Mouse (Mus musculus): Measurements from ENCODE around the gene Elf2. TPM values are rescaled to one million over a fixed set of nuclear protein-coding genes. Genes with fewer than 3 reads are reported as not detected.
A peak's percentile ranks its signal among the peaks of the same experiment; 100 is the strongest.
"Not testable (repeated sequence)": the region's sequence is repeated elsewhere in the genome, so short reads cannot be mapped to it uniquely, and the experiment has no call there.

Gene Elf2
- total RNA-seq, 2 experiments from 2014 or later = 79.8 to 85.1 TPM

DNA sequence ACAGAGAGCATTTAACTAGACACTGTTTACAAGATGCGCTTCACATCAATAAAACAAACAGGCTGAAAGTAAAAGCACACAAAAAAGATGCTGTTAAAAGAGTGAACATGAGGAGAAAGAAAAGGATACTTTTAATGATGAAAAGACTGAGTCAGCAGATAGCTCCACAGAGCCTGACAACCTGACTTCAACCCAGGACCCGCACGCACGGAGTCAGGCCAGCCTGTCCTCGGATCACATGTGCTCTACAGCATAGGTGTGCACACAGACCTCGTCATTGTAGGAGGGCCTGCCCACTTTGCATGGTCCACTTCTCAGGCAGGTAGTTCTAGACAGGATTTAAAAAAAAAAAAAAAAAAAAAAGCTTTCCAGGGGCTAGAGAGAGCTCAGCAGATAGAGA is 6.5 kb downstream of the Elf2 start:
- intact Hi-C loops (cut with DNase I) = no loop called here
- DNase-seq = no peak

DNA sequence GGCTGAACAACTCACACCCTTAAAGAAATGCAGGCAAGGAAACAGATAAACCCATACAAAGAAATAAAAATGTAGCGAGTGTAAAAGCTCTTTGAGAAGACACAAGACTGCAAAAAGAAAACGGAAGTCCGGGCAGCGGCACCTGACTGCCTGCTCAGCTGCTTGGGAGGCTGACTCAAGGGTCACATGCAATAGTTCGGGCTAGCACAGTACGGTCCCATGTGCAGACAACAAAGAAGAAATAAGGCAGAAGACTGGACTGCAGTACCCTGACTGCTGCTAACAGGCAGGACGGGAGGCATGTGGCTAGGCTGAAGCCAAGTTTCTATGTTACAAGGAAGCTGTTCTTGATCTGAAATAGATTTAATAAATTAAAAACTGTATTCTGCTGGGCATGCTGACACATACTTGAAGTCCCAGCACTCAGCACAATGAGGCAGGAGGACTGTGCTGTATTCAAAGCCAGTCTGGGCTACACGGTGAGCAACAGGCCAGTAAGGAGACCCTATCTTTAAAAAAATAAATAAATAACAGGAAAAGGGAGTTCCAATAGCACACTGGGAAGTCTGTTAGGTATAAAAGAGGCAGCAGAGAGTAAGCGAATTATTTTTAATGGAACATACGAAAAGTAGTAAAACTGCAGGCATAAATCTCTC is 7.1 kb downstream of the Elf2 start:
- peak; percentile 51 to 64 for DNase-seq
- intact Hi-C loops (cut with DNase I) = no loop called here

DNA sequence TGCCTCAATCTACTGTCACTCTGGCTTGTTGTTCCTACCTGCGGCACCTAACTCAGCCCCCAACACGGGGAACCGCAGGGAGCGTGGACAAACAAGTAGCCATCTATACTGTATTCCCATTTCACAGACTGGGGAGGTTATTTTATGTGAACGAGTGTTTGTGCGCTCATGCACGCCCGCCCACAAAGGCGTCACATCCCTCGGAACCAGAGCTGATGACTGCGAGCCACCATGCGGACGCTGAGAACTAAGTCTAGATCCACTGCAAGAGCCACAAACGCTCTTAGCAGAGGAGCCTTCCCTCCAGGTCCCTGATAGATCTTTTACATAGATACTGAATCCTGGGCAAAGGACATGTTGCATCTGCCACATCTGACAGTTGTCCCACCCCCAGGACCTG is 10.4 kb downstream of the Elf2 start:
- intact Hi-C loops (cut with DNase I) = no loop called here
- DNase-seq = no peak

DNA sequence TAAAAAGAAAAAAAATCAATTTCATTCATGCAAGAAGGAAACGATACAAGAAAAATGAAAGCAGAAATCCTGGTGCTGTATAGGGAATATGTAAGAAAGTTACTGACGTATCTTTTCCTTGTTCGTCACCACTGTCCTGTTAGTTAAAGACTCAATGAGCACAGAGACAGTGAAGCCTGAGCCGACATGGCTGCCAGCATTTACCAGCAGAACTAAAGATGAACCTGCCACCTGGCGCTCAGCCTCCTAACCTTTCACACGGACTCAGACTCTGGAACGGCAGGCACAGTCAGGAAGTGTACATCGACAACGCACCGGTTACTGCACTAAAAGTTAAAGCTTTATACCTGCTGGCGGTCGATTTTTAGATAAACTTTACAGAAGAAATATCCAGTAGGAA is 11.9 kb downstream of the Elf2 start:
- intact Hi-C loops (cut with DNase I) = loop anchor here (5.0 kb wide), 1 partner anchor 36 kb away; no protein-coding TSS in a partner anchor
- DNase-seq = no peak

DNA sequence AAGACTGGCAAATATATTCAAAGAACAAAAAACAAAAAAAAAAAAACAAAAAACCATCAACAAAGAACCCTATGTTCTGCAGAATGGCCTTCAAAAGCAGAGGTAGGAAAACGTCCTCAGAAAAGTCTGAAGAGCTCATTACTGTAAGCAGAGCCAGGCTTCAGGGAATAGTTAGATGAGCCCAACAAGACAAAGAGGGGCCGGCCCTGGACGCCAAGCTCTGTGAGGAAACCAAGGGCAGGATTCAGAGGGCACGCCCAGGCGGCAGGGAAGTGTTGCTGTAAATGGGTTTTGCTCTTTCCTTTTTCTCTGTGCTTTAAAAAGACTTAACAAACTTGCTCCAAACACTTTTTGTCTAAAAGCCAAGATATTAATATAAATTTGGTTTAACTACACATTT is 12.6 kb downstream of the Elf2 start:
- DNase-seq = peak in 1 of 2 experiments; percentile 37
- intact Hi-C loops (cut with DNase I) = loop anchor here (5.0 kb wide), 1 partner anchor 36 kb away; no protein-coding TSS in a partner anchor

DNA sequence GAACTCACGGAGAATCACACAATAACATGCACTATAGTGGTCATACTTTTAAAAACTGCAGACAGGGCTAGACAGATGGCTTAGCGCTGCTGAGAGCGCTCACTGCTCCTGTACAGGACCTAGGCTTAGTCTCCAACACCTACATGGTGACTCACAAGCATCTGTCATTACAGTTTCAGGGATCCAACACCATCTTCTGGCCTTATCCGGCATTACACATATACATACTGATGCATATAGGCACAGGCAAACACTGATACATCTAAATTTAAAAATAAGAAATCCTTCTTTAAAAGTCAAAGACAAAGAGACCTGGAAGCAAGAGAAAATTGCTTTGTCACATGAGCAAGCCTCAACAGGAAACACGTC is 13.1 kb downstream of the Elf2 start:
- intact Hi-C loops (cut with DNase I) = loop anchor here (5.0 kb wide), 1 partner anchor 35 kb away; no protein-coding TSS in a partner anchor

DNA sequence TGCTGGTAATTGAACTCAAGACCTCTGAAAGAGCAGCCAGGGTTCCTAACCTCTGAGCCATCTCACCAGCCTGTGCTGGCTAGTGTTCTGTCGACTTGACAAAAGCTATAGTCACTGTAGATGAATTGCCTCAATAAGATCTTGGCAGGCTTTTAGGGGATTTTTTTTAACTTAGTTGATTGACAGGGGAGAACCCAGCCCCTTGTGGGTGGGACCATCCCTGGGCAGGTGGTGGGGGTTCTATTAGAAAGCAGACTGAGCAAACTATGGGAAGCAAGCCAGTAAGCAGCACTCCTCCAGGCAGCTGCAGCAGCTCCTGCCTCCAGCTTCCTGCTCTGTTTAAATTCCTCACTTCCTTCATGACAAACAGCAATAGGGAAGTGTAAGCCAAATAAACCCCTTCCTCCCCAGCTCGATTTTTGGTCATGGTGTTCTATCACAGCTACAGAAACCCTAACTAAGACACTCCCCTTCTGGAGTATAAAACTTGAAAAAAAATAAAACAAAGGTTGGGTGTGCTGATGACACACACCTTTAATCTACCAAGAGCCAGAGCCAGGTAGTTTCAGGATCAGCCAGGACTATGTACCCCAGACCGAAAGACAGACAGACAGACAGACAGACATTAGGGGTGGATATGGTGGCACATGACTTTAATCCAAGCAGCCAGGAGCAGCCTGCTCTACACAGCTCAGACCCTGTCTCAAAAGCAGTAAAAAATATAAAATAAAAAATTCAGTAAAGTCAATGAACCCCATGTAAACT is 13.6 kb downstream of the Elf2 start:
- intact Hi-C loops (cut with DNase I) = loop anchor here (5.0 kb wide), 1 partner anchor 35 kb away; no protein-coding TSS in a partner anchor
- peak; percentile 62 to 72 for DNase-seq

More for the DNA sequence above, 13.1 kb downstream of the Elf2 start:
- no peak for DNase-seq

DNA sequence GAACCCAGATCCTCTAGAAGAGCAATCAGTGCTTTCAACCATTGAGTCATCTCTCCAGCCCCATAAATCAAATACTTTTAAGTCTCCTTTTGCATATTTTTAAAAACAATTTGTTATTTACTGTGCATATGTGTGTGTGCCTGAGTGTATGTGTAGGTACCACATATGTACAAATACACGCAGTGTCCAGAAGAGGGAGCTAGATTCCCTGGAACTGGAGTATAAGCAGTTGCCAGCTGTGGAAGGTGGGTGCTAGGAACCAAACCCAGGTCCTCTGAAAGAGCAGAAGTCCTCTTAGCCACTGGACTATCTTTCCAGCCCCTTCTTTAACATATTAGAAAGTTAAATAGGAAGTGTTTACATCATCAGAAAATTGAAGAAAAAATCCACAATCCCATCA is 15.0 kb downstream of the Elf2 start:
- intact Hi-C loops (cut with DNase I) = loop anchor here (5.0 kb wide), 1 partner anchor 33 kb away; no protein-coding TSS in a partner anchor

DNA sequence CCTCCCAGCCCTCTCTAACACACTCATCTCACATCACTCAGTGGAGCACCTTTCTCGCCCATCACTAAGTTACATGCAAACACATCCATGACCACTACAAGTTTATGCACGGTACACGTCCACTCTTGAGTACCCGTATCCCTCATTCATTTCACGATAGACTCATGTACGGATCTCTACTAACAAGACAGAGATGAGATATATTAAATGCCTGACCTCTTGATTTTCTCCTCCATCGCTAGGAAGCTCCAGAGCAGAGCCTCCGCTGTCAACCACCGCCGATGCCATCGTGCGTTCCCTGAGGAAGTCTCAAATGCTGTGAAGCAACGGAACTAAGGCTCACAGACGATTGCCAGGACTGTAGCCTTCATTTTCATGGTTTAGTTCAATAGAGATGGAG is 17.5 kb downstream of the Elf2 start:
- no peak for DNase-seq
- intact Hi-C loops (cut with DNase I) = no loop called here

More for the DNA sequence above, 15.0 kb downstream of the Elf2 start:
- no peak for DNase-seq

DNA sequence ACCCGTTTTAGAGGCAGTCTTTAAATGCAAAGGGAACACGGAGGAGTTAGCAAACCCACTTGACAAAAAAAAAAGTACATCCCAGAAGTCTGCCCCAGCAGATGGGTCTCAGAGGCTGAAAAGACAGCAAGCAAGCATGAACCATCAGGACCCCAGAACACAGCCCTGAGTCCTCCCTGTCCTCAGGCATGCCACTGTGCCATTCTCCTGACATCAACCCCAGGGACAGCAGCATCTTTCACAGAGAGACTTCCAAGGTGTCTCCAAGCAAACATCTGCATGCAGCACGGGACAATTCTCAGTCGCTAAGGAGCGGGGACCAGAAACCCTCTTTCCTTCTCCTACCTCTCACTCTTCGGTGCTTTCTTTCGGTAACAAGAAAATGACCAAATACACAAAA is 18.1 kb downstream of the Elf2 start:
- DNase-seq = no peak
- intact Hi-C loops (cut with DNase I) = no loop called here

DNA sequence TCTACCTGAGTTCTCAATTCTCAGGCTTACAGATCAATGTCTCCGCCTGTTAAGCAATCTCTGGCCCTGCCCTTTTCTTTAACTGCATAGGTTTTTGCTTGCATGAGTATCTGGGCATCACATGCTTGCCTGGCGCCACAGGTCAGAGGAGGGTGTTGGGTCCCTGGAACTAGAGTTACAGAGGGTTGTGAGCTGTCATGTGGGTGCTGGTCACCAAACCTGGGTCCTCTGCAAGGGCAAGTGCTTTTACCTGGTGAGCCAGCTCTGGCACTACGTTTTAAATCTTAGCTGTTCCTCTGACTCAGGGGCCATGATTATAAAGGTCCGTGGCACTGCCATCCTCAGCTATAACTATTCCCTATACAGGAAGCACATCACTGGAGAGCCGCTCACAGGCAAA is 19.3 kb downstream of the Elf2 start:
- DNase-seq = no peak
- intact Hi-C loops (cut with DNase I) = no loop called here

DNA sequence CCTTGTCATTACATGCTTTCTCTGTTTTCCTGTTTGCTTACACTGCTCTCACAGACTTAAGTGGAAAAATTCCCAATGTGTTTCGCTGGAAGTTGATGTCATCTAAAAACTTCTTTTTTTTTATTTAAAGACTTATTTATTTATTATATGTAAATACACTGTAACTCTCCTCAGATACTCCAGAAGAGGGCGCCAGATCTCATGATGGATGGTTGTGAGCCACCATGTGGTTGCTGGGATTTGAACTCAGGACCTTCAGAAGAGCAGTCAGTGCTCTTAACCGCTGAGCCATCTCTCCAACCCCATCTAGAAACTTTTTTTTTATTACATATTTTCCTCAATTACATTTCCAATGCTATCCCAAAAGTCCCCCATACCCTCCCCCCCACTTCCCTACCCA is 22.4 kb downstream of the Elf2 start:
- DNase-seq; intact Hi-C loops (cut with DNase I): not testable (repeated sequence)

DNA sequence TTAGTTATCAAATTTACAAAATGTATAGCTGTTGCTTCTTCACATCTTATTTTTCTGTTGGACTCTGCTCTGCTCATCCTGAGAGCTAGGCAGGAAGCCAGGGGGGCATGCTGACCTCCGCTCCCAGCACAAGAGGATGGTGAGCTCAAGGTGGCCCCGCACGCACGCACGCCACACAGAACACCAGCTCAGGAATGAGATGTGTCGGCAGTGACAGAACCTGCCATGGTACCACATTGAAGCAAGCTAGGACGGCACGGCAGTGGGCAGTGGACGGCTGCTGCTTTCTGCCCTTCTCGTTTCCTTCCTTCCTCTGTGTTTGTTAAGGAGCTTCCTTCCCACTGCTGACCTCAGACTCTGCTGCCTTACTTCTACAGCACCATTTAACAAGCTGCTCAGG is 23.6 kb downstream of the Elf2 start:
- intact Hi-C loops (cut with DNase I) = no loop called here
- no peak for DNase-seq

DNA sequence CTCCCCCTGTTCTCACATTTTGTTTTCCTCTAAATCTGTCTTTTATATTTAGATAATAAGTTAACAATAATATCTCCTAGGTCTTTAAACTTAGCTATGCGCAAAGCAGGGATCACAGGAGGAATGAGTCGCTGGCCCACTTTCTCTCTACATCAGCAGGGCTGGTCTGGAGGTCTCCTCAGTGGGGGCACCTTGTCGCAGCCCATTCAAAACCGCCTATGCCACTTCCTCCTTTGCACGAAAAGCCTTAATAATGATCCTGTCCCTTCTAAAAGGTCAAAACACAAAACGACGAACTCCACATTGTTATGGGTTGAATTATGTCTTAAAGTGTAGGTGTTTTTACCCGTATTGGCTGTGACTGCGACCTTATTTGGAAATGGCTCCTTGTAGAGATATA is 28.8 kb downstream of the Elf2 start:
- intact Hi-C loops (cut with DNase I) = no loop called here

DNA sequence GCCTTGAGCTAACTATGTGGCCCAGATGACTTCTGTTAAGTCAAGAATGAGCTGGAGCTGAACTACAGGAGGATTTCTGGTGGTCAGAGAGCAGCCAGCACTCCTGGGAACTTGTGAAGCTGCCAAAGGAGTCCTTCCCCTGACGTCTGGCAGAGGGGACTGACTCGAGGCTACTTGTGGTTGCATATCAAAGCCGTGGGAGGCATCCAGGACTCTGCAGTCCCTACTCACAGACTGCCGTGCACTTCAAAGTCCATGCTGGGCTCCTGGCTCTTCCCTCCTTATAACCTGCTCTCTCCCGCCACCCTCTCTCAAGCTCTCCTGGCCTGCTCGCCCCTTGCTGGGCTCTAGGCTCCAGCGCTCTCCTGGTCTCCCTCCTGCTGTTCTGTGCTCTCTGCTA is 30.4 kb downstream of the Elf2 start:
- peak; percentile 48 to 53 for DNase-seq

More for the DNA sequence above, 28.8 kb downstream of the Elf2 start:
- DNase-seq = no peak

DNA sequence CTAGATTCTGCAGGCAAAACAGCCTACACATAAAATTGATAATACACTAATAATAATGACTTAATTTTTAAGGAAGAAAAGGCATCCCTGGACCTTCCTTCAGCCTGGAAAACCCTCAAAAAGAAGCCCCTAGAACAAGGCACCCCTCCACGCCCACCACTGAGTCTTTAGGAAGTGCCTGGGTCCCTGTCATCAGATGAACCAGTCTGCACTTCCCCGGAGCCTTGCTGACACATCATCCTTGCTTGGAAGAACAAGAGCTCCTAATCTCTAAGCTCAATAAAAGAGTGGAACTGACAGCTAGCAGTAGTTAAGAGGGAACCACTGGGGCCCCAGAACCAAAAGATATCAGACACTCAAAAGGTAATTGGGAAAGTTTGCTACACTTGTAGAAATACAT is 33.8 kb downstream of the Elf2 start:
- intact Hi-C loops (cut with DNase I) = no loop called here

More for the DNA sequence above, 30.4 kb downstream of the Elf2 start:
- intact Hi-C loops (cut with DNase I) = no loop called here

DNA sequence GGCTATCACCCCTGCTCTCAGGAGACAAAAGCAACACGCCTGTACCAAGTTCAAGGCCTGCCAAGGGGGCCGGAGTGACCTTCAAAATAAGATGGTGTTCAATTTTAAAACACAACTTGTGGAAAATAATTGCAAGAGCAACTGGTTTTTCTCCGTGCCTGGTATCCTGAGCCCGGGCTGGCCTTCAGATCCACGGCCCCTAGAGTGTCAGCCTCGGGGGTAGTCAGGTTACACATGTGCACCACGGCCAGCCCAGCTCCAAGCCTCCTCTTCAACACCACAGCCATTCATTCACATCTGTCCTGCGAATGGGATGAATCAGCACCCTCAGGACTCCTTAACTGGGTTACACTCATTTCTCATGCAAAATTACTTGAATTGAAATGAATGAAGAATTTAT is 34.5 kb downstream of the Elf2 start:
- no peak for DNase-seq
- intact Hi-C loops (cut with DNase I) = no loop called here

More for the DNA sequence above, 33.8 kb downstream of the Elf2 start:
- DNase-seq = no peak

DNA sequence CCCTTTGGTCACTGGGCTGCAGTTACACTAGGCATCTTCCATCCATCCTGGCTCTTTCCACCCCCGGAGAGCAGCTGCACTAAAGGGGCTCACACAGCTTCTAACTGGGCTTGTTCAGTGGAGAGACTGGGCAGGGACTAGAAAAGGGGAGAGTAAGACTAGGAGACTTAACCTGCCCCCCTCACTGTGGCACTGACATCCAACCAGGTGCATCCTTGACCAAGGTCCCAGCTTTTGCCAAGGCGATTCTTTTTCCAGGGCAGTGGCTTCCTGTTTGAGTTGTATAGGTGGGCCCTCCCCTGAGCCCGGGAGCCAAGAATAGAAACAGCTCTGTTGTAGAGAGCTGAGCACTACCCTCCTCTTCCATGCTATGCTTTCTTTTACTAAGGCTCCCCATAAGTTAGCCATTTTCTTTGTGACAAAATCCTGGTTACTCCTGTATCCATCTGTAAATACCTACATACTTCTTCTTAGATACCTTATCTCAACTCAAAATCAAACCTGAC is 37.4 kb downstream of the Elf2 start:
- intact Hi-C loops (cut with DNase I) = no loop called here
- DNase-seq = no peak

DNA sequence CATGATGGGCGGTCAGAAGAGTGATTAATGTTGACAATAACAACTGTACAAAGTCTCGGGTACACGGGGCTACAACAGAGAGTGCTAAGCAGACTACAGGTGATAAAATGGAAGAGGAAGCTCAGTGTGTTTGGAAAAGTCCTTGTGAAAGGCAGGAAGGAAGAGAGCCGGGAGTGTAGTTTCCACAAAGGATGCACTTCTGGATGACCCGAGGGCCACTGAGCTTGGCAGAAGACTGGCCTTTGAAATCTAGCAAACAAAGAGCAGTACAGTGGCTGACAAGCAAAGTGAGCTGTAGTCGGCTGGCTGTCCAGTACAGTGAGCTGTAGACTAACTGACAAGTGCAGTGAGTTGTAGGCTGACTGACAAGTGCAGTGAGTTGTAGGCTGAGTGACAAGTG is 38.9 kb downstream of the Elf2 start:
- DNase-seq = peak in 1 of 2 experiments; percentile 31
- intact Hi-C loops (cut with DNase I) = no loop called here

DNA sequence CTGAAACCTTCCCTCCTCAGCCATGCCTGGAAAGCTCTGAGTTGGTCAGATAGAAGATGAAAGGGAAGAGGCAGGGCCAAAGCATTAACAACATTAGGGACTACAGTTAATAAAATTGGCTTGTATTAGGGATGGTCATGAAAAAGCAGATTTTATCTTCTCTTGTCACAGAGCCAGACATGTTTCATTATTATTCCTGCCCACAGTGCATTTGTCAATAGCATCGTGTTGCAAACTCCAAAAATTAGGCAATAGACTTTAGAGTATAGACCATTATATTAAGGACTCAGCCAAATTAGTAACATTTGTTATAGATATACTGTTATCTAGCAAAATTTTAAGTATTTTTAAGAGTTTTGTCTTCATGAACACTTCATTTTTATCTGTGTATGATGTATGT is 43.7 kb downstream of the Elf2 start:
- intact Hi-C loops (cut with DNase I) = no loop called here
- DNase-seq = no peak

DNA sequence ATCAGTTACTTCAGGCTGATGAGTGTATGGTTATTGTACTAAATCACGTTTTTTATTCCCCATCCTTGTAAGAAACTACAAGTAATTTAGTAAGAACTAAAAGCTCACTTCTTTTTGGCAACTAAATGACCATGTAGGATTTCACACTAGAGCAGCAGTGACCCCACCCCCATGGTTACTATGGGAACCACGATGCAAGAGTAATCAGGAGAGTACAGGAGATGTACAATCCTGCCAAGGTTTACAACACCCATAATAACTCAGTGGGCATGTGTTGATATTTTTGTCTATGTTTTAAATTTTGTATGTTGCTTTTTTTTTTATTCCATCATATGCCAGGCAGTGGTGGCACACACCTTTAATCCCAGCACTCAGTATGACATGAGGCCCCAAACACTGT is 45.2 kb downstream of the Elf2 start:
- DNase-seq = no peak
- intact Hi-C loops (cut with DNase I) = no loop called here

DNA sequence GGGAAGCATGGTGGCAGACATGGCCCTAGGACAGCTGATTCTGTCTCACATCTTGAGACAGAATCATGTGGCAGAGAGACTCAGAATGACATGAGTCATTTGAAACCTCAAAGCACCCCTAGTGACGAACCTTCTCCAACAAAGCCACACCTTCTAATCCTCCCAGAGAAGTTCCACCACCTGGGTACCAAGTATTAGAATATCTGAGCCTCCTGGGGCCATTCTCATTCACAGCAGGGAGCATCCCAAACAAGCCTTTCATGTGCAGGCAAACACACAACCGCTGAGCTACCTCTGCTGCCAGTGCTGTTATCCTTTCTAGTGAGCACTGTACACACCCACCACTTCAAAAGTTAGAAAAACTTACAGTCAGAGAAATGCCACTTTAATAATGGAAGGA is 46.2 kb downstream of the Elf2 start:
- intact Hi-C loops (cut with DNase I) = loop anchor here (5.0 kb wide), 1 partner anchor 33 kb away; no protein-coding TSS in a partner anchor
- no peak for DNase-seq
